Mouse (Mus musculus): ENCODE measurements around the gene Gsta2.
"Not testable (repeated sequence)": the region's sequence is repeated elsewhere in the genome, so short reads cannot be mapped to it uniquely, and the experiment has no call there.

DNA sequence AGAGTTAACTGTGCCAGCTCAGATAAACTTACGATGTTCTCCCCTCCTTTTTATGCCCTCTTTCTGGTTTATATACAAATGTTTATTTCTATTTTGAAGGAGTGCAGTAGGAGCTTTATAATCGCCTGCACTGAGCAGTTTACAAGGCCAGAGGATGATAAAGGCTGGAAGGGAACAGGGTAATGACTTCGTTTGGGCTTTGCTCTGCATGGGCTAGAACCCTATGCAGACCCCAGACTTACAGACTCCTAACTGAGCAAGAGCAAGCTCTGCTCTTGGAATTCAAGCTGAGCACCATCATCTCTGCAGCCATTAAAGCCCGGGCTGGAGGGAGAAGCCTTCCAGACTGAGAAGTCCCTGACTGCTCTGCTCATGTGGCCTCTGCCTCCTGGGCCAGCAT, 10.4 kb downstream of the Gsta2 start:
- not testable (repeated sequence) for TF ChIP-seq CTCF (IDR thresholded peaks at IDR 0.05; ENCODE audit: low read depth, low read length); GATA1 (IDR thresholded peaks at IDR 0.05; ENCODE audit: borderline replicate concordance, low read length); GATA2 (IDR thresholded peaks at IDR 0.05; ENCODE audit: borderline replicate concordance, low read depth, low read length); POLR2AphosphoS5 (IDR thresholded peaks at IDR 0.05; ENCODE audit: insufficient replicate concordance, low read depth, low read length); TAL1 (conservative IDR thresholded peaks at IDR 0.05; ENCODE audit: low read depth, low read length)
